Mouse (Mus musculus) lung, adult 2 months (tissue): ENCODE measurements at regions not wholly inside any gene's neighbourhood (a gene's known extent, or its start where the extent isn't known, plus 50 kb on each side); places are given as distances from the start of the nearest gene placed in this dataset.
A peak's percentile ranks its signal among the peaks of the same experiment; 100 is the strongest.

ENCODE experiments used
- CTCF ChIP-seq: fragments of 200-500 bp; IDR thresholded peaks from 2 replicates; pipeline ENCODE4 v1.5.1; 2011; ENCODE audit warnings: mild to moderate bottlenecking, low read length, control low read depth; ENCODE audit not compliant: insufficient read depth
- POLR2A ChIP-seq: fragments of 200-500 bp; IDR thresholded peaks from 2 replicates; pipeline ENCODE4 v1.6.1; 2011; ENCODE audit warnings: low read depth, mild to moderate bottlenecking, control low read depth, low read length, borderline replicate concordance; ENCODE audit errors: extremely low read depth

- peak; percentile 96 for TF ChIP-seq CTCF
- TF ChIP-seq POLR2A, result no peak
Observed at GRCm38 (mm10) chr11:82613503-82613902, 150.6 kb downstream of the Cct6b start.
